Mouse (Mus musculus): Measurements from ENCODE around the gene Arfrp1.

GRCm38 (mm10) chr2:181397207-181397761 lies 32.1 kb upstream of the Arfrp1 start:
- TF ChIP-seq CTCF (IDR thresholded peaks at IDR 0.05; ENCODE audit: low read depth) (no peak), EP300 (IDR thresholded peaks at IDR 0.05; ENCODE audit: low read depth) (no peak)
